Mouse (Mus musculus) mesoderm, embryonic 11.5 days (tissue): Measurements from ENCODE around the gene Xlr5a.
"Not testable (repeated sequence)": the region's sequence is repeated elsewhere in the genome, so short reads cannot be mapped to it uniquely, and the experiment has no call there.

Experiments
- DNase-seq: peaks from one replicate; pipeline ENCODE4 v3.0.0-alpha.2; 2012; ENCODE audit warnings: low read depth, low spot score

The Xlr5a gene

GRCm38 (mm10) chrX:73292876-73293275 lies at the start of gene Xlr5a, which contains the start of gene Xlr5c:
TSS of gene Xlr5a (minus strand) at chrX:73292976.
TSS of gene Xlr5c (minus strand) at chrX:73292976.
- not testable (repeated sequence) for DNase-seq

- peak; percentile 73 for DNase-seq
Measured at GRCm38 (mm10) chrX:73342483-73342895, 49.7 kb upstream of the Xlr5a start, which contains the start of gene Zfp275. TSS of gene Zfp275 (plus strand) at chrX:73342621.

GRCm38 (mm10) chrX:73342068-73342467 lies 49.3 kb upstream of the Xlr5a start:
- DNase-seq = no peak

- no peak for DNase-seq
Measured at GRCm38 (mm10) chrX:73341473-73341872, 48.7 kb upstream of the Xlr5a start.

- no peak for DNase-seq
Measured at GRCm38 (mm10) chrX:73336740-73337139, 44.0 kb upstream of the Xlr5a start, which contains the start of gene Gm45015. TSS of gene Gm45015 (minus strand) at chrX:73336840.

GRCm38 (mm10) chrX:73333548-73333947 lies 40.8 kb upstream of the Xlr5a start:
- DNase-seq = no peak

GRCm38 (mm10) chrX:73327215-73327614 lies 34.4 kb upstream of the Xlr5a start:
- DNase-seq = no peak

GRCm38 (mm10) chrX:73321029-73321428 lies 28.3 kb upstream of the Xlr5a start:
- no peak for DNase-seq

- DNase-seq = peak; percentile 12
Measured at GRCm38 (mm10) chrX:73312522-73312921, 19.7 kb upstream of the Xlr5a start.

- not testable (repeated sequence) for DNase-seq
Measured at GRCm38 (mm10) chrX:73295745-73296144, 3.0 kb upstream of the Xlr5a start.

GRCm38 (mm10) chrX:73265270-73265669 lies 27.5 kb downstream of the Xlr5a start, which contains the start of gene Xlr3c:
TSS of gene Xlr3c (minus strand) at chrX:73265390.
- not testable (repeated sequence) for DNase-seq

GRCm38 (mm10) chrX:73262428-73262827 lies 30.3 kb downstream of the Xlr5a start:
- DNase-seq = not testable (repeated sequence)

GRCm38 (mm10) chrX:73242821-73243325 lies 49.9 kb downstream of the Xlr5a start, which contains the start of gene Xlr4c:
TSS of gene Xlr4c (minus strand) at chrX:73243130.
- DNase-seq = not testable (repeated sequence)

GRCm38 (mm10) chrX:73229288-73229687 lies 63.5 kb downstream of the Xlr5a start:
- no peak for DNase-seq

GRCm38 (mm10) chrX:73228606-73229214 lies 64.1 kb downstream of the Xlr5a start:
- peak; percentile 23 for DNase-seq

GRCm38 (mm10) chrX:73227914-73228605 lies 64.7 kb downstream of the Xlr5a start, which contains the start of gene F8a:
TSS of gene F8a (plus strand) at chrX:73228291.
- DNase-seq = peak; percentile 81

- DNase-seq = no peak
Measured at GRCm38 (mm10) chrX:73225365-73225764, 67.4 kb downstream of the Xlr5a start.

- not testable (repeated sequence) for DNase-seq
Measured at GRCm38 (mm10) chrX:73213819-73214564, 78.8 kb downstream of the Xlr5a start, which contains the start of gene Xlr4b. TSS of gene Xlr4b (plus strand) at chrX:73214333.

GRCm38 (mm10) chrX:73191934-73192333 lies 100.8 kb downstream of the Xlr5a start, which contains the start of gene Xlr3b:
TSS of gene Xlr3b (plus strand) at chrX:73192207.
- peak; percentile 8 for DNase-seq

GRCm38 (mm10) chrX:73176889-73177288 lies 115.9 kb downstream of the Xlr5a start, which contains the start of gene Spin2d:
TSS of gene Spin2d (minus strand) at chrX:73176989.
- not testable (repeated sequence) for DNase-seq

- not testable (repeated sequence) for DNase-seq
Measured at GRCm38 (mm10) chrX:73149350-73149749, 143.4 kb downstream of the Xlr5a start, which contains the start of gene DXBay18. TSS of gene DXBay18 (minus strand) at chrX:73149450.
